Mouse (Mus musculus): ENCODE results near the gene Socs5.
A peak's percentile ranks its signal among the peaks of the same experiment; 100 is the strongest.

Socs5 gene

DNA sequence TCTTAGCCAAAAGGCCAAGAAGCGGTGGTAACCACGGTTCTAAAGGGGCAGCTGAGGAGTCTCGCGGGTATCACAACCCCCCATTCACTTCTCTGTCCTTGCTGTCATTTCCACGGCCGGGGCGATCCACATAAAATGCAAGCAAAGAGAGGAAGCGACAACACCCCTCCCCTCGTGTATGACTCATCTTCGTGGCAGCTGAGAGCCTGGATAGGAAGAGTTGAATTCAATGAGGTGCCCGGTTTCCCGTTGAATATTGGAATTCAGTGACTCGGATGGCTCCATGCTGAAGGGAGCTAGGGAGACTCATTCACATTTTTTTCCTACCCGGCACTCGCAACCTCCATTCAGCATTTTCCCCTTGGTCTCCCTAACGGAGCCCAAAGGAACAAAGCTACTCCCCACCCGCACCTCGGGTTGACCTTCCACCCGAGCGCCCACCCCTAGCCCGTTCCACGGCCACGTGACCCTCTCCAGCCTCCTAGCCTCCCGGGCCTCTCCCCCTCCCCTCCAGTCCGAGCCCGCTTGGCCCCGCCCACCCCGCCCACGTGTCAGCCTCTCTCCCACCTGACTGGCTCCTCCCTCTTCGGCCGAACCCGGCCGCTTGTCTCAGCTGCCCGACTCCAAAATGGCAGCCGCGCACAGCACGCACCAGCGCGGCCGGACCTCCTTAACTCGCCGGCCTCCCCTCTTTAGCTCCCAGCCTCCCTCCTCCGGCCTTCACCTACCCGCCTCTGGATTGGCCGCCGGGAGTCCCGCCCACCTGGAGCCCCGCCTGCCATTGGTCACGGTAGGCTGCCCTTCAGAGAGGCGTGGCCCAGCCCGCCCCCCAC is 572 bp upstream of the Socs5 start:
- peak; percentile 78 to 88 for DNase-seq (ENCODE audit: low read depth in 1 of 2, low spot score in 2 of 2)

DNA sequence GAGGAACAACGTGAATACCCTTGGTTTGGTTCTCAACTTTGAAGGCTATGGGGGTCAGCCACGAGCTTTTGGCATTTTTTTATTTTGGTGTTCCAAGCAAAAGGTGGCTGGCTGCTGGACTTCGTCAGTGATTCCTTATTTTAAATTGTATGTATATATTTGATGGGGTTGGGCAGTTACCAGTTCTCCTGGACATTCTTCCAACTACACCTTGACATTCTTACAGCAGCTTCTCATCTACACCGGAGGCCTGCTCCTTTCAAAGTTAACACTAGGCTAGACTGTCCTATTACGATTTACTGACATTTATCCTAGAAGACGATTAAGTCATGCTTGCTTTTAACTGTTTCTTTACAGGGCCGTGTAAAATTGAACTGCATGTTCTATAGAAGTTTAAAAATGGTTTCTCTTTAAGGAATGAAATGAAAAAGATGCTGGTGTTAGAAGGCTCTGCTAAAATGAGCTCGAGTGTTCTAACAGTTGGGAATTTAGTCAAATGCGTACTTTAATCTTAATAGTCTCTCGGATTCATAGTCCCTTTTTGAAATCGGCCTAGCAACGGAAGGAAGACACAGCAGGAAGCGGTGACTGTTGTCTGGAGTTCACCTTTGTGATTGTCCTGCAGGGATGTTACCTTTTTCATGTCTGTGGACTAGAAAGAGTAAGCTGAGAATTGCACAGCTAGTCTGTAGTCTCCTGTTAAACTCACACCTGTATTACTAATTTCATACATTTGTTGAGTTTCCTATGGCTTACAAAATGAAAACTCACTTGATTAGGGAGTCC is 1.2 kb downstream of the Socs5 start:
- DNase-seq (ENCODE audit: low read depth in 1 of 2, low spot score in 2 of 2): no peak

DNA sequence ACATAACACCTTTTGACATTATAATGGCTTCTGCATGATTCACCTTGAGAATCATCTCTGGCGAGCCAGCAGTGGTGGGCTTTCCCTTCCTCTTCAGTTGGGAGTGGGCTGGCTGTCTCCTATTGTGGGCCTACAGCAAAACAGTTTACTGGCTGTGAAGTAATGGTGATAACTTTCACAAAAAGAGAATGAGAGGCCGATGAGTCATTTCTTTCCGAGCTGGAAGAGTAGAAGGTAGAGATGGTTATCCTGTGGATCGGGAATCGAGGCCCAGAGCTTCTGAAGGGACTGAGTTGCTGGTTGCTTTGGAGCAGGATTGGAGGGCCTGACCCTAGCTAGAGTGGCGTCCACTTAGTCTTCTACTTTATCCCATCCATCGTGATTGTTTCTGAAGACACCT is 2.0 kb downstream of the Socs5 start:
- no peak for DNase-seq (ENCODE audit: low read depth in 1 of 2, low spot score in 2 of 2)

DNA sequence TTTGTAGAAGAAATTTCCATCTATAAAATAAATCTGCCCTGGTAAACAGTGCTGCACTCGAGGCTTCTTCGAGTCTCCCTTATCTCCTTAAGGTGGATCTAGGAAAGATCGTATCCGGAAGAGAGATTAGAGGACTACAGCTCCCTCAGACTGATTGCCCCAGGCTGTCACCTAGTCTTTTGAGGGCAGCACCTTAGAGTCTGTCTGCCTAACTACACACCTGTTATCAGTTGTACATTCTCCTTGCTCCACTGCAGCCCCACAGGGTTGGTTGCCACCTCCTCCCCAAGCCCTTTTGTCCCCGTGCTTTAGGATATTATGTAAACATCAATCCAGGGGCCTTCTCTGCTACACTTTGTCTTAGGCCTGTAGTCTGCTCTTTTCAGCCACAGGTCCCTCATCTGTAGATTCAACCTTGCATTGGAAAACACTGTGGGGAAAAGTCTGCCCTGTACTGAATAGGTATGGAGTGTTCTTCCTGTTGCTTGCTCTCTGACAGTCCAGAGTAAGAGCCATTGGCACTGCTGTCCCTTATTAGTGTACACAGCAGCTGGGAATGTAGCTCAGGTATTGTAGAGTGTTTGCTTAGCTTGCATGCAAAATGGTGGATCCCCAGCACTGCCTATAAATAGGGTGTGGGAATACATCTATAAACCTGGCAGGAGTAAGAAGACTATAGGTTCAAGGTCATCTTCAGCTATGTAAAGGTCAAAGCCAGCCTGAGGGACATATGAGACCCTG is 5.5 kb downstream of the Socs5 start:
- no peak for DNase-seq (ENCODE audit: low read depth in 1 of 2, low spot score in 2 of 2)

DNA sequence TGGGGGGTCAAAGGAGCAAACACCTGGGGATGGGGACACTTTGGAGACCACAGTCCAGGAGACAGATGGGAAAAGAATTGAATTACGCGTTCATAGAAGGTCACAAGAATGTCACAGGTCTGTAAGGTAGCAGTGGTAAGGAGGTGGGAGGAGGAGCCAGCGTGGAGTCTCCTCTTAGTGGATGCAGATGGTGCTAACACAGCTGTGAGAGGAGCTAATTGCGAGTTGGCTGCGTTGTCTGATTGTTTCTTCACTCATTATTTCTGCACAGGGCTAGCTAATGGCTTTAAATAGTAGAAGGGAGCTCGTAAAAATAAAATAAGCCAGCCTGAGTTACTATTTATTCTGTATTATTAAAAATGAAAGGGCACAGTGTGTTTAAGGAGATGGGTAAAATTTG is 8.1 kb downstream of the Socs5 start:
- no peak for DNase-seq (ENCODE audit: low read depth in 1 of 2, low spot score in 2 of 2)

DNA sequence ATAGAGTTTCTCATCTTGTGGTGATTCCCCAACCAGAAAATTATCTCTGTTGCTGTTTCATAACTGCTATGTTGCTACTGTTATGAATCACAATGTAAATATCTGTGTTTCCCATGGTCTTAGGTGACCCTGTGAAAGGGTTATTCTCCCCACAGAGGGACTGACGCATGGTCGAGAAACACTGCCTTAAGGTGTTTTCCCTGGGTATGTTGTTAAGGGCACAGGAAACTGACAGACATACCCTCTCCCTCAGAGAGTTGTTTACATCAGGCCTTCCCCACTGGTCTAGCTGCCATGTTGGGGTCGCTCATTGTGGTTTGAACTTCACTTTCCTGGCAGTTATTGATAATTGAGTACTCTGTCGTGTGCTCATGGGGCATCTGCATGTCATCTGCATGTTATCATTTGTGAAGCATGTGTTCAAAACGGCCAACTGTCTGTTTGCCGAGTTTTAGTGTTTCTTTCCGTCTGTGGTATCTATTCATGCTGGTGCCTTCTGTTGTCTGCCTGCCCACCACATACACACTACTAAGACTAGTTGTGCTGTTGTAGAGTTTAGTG is 11.6 kb downstream of the Socs5 start:
- no peak for DNase-seq (ENCODE audit: low read depth in 1 of 2, low spot score in 2 of 2)

DNA sequence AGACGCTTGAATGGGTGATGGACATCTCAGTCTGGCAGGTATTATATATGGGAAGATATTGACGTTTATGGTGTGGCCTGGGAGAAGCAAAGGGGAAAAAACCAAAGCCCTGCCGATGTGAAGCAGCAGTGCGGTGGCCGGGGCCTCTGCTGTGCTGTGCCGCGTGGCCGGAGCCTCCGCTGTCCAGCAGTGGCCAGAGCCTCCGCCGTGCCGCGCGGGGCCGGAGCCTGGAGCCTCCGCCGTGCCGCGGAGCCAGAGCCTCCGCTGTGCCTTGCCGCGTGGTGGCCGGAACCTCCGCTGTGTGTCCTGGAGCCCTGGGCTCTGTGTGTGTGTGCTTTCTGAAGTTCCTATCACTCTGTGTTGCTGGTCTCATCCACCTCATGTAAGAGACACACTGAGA is 17.9 kb downstream of the Socs5 start:
- DNase-seq (ENCODE audit: low read depth in 1 of 2, low spot score in 2 of 2): no peak

DNA sequence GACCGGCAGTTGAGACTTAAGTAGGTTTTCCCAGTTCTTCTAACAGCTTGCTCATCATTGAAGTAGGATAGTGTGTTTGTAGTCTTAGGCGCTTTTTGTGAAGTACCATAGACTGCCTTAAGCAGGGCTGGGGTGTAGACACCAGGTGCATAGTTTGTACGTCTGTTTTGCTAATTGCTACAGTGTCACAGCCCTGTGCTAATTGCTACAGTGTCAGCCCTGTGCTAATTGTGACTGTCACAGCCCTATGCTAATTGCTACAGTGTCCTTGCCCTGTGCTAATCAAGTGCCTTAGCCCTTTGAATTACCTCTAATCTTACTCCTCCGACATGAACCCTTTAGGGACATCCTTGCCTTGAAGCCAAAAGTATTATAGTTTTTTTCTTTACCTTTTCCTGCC is 24.8 kb downstream of the Socs5 start:
- no peak for DNase-seq (ENCODE audit: low read depth in 1 of 2, low spot score in 2 of 2)

DNA sequence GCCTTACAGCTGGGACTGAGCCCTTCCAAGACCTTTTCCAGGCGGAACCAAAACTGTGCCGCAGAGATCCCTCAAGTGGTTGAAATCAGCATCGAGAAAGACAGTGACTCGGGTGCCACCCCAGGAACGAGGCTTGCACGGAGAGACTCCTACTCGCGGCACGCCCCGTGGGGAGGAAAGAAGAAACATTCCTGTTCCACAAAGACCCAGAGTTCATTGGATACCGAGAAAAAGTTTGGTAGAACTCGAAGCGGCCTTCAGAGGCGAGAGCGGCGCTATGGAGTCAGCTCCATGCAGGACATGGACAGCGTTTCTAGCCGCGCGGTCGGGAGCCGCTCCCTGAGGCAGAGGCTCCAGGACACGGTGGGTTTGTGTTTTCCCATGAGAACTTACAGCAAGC is 26.3 kb downstream of the Socs5 start:
- no peak for DNase-seq (ENCODE audit: low read depth in 1 of 2, low spot score in 2 of 2)

DNA sequence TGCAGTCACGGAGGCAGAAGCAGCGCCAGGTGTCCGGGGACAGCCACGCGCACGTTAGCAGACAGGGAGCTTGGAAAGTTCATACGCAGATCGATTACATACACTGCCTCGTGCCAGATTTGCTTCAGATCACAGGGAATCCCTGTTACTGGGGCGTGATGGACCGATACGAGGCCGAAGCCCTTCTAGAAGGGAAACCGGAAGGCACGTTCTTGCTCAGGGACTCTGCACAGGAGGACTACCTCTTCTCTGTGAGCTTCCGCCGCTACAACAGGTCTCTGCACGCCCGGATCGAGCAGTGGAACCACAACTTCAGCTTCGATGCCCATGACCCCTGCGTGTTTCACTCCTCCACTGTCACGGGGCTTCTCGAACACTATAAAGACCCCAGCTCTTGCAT is 27.2 kb downstream of the Socs5 start:
- DNase-seq (ENCODE audit: low read depth in 1 of 2, low spot score in 2 of 2): no peak

DNA sequence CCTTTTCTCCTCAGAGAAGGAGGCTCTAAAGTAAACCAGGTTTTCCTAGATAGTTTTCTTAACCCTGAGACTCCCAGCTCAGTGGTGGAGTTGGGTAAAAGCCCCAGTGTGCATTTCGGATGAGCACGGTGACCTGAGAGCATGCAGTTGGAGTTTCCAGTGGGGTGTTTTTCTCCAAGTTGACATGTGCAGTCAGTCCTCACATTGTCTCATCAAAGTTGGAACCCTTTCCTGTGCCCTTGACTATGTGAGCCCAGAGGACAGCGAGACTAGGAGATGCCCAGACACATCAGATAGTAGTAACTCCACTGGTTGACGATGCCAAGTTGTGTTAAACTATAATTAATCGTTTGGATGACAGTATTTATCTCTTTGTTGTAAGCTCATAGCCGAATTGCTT is 28.3 kb downstream of the Socs5 start:
- DNase-seq (ENCODE audit: low read depth in 1 of 2, low spot score in 2 of 2): no peak

DNA sequence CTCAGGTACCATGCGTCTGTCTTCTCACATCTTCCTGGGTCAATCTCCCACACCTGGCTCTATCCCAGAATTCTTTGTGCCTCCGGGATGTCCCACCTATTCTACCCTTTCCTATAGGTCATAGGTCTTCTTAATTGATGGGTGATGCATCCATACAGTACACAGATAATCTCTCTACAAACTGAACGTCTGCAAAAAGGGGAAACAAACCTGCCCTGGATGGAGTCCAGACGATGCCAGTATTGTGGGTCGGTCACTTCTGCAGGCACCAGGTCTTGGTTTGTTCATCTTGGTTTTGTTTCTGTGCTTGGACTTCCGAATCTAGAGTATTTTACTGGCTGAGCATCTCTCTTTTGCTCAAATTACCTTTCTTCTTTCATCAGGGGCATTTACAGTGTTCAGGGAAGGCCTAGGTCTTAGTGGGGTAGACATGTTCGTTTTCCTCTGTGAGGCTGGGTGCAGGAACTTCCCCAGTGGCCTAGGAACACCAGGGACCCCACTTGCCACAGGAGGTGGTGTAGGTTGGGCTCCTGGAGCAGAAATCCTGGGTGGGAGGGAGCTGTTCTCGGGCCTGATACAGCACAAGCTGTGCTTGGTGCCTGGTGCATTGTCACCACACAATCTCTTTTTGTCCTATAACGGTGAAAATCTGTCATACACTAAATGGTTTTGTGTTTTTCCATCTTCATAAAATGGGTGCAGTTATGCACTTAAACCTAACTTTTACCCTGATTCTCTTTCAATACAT is 33.9 kb downstream of the Socs5 start:
- no peak for DNase-seq (ENCODE audit: low read depth in 1 of 2, low spot score in 2 of 2)

DNA sequence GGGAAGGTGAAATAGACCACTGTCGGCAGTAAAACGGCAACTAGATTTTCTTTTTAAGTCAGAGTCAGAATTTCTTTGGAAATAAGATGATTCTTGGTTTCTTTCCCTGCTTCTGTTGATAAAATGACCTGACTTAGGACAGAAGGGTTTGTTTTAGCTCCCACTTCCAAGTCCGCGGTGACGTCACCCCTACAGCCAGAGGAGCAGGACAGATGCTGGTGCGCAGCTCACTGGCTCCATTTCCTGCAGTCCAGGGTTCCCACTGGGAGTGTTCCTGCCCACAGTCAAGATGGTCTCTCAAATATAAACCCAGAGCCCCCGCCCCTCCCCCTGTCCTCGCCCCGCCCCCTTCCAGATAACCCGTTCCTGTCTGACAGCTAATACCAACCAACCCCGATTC is 34.8 kb downstream of the Socs5 start:
- no peak for DNase-seq (ENCODE audit: low read depth in 1 of 2, low spot score in 2 of 2)

DNA sequence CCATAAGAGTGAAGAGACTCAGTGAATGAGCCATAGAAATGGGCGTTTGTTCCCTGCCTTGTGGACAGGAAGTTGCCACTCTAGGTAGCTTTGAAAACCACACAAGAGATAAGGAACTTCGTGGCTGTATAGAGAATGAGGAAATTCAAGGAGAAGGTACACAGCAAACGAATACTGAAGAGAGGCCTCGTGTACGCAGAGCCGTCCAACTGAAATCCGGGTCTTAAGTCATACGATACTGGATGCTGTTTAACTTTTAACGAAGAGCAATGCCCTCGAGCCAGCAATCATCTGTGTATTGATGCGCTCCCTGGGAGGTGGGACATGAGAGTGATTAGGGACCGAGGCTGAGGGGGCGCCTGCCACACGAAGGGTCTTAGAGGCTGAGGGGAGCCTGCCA is 35.7 kb downstream of the Socs5 start:
- DNase-seq (ENCODE audit: low read depth in 1 of 2, low spot score in 2 of 2): no peak

DNA sequence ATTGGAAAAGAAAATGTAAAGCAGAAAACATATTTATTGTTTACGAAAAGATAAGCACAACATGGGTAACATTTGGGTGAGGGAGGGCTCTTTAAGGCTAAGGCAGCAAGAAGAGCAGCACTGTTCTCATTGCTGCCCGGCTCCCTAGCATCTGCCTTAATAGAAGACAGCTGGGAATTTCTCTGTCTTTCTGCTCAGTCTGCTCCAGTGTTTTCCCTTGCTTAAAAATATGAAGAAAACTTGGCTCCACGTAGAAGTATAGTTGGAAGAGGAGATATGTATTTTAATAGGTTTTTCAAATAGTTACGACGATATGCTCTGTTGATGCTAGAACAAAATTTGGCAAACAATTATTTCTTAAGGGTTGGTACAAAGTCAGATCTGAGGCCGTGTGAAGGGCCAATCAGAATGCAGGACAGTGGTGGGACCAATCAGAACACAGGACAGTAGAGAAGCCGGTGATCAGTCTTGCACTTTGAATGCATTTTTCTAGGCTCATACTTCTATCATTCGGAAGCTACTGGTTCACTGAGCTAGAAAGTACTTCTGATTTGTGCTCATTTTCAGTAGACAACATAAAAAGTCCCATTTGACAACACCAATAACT is 39.0 kb downstream of the Socs5 start:
- DNase-seq (ENCODE audit: low read depth in 1 of 2, low spot score in 2 of 2): no peak

DNA sequence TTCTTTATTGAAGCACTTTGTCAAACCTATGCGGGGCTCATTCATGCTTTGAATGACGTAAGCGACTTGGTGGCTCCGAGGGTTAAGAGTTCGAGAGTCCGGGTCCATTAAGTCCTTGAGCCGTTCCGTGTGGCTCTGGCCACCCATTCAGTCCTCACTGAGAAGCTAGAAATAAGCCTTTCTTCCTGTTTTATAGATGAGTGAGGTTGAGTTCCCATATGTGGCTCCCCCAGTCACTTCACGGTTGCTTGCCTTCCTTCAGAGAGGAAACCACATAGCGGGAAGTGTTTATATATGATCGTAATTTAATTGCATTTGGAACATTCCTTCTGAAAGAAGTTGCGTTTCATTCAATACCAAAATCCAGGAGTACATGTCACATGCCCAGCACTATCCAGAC is 42.3 kb downstream of the Socs5 start:
- DNase-seq (ENCODE audit: low read depth in 1 of 2, low spot score in 2 of 2): no peak

DNA sequence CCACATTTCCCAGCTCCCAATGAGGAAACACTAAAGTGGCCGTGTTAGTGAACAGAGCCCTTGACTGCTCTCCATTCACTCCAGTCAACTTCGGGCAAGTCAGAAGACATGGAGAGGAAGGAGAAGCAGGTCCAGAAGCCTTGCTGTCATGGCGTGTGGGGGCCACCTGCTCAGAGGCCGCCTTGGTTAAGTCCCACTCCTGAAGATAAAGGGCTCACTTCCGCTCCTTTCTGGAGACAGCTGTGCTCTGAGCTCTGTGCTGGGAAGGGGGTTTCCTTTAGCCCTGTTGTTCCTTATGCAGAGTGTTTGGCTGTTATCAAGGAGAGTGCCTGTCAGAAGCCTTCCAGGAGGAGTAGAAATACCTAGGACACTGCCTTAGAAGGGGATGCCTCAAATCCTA is 45.5 kb downstream of the Socs5 start:
- DNase-seq (ENCODE audit: low read depth in 1 of 2, low spot score in 2 of 2): no peak

DNA sequence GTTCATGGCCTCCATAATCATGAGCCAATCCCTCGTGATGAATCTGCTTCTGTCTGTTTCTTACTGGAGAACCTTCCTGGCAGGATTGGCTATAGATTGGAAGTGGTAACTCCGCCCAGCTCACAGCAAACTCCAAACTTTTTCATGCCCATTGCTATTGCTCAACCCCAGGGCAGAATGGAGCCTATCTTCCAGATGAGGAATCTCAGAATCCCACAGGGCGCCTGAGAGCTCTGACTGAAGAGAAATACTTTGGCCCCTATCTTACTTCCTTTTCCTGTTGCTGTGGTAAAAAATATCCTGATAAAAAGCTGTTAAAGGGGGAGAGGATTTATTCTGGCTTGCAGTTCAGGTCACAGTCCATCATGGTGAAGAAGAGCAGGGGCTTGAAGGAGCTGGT is 48.2 kb downstream of the Socs5 start:
- DNase-seq (ENCODE audit: low read depth in 1 of 2, low spot score in 2 of 2): no peak

DNA sequence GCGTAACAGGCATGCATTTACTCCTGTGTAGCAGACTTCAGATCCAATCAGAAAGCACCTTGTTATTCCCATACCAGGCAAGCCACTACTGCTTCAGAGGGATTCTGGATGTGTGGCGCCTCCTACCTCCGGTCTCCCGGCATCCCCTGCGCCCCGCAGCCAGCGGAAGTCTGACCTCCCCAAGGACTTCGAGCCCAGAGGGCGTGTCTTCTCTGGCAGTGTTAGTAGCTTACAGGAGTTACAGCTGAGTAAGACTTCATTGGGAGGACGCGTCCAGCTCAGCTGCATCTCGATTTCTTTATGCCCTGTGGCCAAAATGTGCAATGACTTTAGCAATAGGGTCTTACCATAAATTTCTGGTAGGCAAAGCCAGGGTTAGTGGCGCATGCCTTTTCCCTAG is 50.3 kb downstream of the Socs5 start:
- no peak for DNase-seq (ENCODE audit: low read depth in 1 of 2, low spot score in 2 of 2)

DNA sequence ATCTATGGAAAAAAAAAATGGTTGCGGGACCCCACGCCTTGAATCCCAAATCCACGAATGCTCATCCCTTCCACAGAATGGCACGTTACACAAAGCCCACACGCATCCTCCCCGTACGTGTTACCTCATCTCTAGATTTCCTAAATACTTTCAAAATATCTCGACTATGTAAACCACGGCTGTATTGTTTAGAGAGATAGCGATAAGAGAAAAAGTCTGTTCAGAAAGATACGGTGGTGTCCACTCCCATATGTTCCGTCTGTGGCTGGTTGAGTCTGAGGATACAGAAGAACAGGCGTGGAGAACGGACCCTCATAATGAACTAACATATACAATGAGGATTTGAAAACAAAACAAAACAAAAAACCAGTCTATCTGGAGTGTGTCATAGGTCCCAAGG is 51.1 kb downstream of the Socs5 start:
- DNase-seq (ENCODE audit: low read depth in 1 of 2, low spot score in 2 of 2): no peak

DNA sequence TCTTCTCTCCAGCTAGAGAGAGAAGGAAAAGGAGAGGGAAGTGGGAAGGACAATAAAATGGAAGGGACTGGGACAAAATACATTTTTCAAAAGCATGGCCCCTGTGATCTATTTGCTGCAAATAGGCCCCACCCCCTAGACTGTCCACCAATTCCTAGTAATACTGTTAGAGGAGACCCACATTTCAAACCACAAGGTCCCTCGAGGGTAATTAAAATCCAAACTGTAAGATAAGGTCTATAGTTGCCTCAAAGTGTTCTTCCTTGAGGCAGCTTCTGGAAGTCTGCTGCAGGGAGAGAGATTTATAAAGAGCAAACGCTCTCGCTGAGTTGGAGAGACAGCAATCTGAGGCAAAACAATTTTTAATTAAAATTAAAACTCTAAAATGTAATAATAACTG is 52.8 kb downstream of the Socs5 start:
- DNase-seq (ENCODE audit: low read depth in 1 of 2, low spot score in 2 of 2): no peak

All from monocyte, adult 2 months (primary cell).